Mouse (Mus musculus): ENCODE results near the gene Usp17la.
"Not testable (repeated sequence)": the region's sequence is repeated elsewhere in the genome, so short reads cannot be mapped to it uniquely, and the experiment has no call there.

Usp17la gene

DNA sequence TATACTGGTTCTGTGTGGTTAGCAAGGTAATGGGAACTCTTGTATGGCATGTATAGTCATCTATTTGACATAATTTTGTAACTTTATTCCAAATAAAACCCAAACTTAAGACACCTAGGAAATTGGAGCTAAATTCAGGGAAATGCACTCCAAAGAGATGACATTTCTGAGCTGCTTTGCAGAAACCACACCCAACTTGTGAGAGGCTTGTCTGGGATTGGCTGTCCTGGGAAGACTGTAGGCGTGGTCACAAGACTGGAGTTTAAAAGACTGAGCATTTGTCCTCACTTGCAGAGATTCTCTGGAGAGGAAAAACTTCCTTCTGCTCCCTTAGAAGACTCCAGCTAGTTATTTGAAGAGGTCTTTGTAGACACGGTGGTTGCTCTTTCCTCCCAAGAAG is at the start of gene Usp17la:
Usp17la (plus strand) TSS at position 301 of the 400 bp plus-strand sequence.
- not testable (repeated sequence) for DNase-seq

GRCm38 (mm10) chr7:104810335-104810734 is 46.5 kb upstream of the Usp17la start:
- DNase-seq, result not testable (repeated sequence)

- no peak for DNase-seq
Measured at GRCm38 (mm10) chr7:104842503-104842902, 14.3 kb upstream of the Usp17la start, which contains the start of gene Usp17lb. Gene Usp17lb (minus strand): TSS chr7:104842603.

DNA sequence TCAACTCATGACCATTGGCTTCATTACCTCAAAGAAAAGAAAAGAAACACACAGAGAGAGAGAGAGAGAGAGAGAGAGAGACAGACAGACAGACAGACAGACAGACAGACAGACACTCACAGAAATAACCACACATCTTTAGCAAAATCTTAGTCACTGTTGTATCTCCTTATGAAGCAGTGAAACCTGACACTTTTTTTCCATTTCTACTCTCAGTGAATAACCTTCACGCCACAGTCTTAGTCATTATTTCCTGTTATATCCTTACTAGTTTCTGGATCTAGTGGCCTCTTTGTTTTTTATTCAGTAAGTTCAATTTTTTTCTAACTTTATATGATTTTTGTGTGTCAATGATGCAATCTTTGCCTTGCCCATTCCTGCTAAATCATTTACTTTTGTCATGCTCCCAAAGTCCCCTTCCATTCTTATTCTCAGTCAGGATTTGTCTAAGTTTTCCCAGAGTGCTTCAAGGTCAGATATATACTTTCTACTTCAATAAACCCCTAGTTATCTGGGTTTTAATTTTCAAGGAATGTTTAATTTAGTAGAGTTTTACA is 13.0 kb upstream of the Usp17la start:
- DNase-seq, result no peak

DNA sequence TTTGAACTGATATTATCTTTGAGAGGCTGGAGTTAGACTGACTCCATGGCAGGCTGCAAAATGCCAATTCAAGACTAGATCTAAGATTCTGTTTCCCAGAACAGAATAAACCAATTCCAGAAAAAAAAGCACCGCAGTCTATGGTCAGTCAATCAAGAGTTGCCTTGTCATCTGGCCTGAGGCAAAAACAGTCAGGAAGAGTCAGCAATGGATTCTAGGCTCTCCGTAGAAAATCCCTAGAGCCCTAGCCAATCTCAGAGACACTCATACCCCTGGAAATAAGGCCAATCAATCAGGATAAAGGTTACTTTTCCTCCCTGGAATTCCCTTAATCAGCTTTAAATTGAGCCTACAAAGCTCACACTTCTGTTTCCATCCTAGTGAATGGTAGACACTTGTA is 5.3 kb upstream of the Usp17la start:
- DNase-seq, result not testable (repeated sequence)

DNA sequence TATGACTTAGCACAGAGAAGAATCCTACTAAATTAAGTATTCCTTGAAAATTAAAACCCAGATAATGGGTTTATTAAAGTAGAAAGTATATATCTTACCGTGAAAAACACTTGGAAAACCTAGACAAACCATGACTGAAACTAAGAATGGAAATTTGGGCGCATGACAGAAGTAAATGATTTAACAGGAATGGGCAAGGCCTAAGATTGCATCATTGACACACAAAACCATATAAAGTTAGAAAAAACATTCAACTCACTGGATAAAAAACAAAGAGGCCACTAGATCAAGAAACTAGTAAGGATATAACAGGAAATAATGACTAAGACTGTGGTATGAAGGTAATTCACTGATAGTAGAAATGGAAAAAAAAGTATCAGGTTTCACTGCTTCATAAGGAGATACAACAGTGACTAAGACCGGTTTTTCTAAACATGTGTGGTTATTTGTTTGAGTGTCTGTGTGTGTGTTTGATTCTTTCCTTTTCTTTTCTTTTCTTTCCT is 1.5 kb upstream of the Usp17la start:
- DNase-seq, result no peak

GRCm38 (mm10) chr7:104857683-104858082 is 874 bp downstream of the Usp17la start:
- DNase-seq, result no peak

DNA sequence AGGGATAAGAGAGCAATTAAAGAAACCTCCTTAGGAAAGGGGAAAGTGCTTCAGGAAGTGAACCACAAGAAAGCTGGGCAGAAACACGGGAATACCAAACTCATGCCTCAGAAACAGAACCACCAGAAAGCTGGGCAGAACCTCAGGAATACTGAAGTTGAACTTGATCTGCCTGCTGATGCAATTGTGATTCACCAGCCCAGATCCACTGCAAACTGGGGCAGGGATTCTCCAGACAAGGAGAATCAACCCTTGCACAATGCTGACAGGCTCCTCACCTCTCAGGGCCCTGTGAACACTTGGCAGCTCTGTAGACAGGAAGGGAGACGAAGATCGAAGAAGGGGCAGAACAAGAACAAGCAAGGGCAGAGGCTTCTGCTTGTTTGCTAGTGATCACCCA is 4.6 kb downstream of the Usp17la start:
- no peak for DNase-seq

DNA sequence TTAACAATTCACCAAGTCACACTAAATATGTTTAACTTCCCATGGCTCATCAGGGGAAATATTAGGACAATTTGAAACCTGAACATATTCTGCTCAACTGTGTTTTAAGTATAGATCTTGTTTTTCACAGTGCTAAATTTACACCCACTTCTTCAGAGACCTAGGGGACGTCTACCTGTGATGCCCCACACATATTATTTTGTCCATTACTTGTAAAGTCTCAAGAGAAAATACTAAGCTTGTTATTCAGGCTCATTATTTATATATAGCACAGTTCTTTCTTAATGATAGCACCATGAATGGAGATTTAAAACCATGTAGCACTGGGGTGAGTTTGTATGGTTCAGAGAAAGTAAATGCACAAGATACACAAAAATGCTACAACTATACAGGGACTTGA is 20.9 kb downstream of the Usp17la start, which contains the start of gene Olfr665:
Olfr665 (plus strand) TSS at position 301 of the 400 bp plus-strand sequence.
- DNase-seq, result no peak

DNA sequence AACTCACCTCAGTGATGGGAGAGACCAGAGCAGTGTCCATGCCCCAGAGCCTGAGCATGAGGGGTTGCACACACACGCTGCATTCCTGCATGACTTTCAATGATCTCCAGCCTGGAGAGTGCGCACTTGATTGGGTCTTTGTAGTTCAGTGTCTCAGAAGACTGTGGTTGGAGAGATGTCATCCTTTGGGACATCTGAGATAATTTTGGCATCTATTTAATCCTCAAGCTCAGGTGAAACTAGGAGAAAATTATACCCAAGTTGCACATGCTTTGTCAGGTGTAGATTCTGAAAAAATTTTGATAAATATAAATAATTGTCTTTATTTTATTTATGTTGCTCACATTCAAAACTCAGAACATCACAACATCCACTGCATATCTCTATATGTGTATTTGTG is 39.0 kb downstream of the Usp17la start, which contains the start of gene Olfr666:
Olfr666 (minus strand) TSS at position 101 of the 400 bp plus-strand sequence.
- no peak for DNase-seq

Measured in kidney, adult 8-10 months (tissue).